Mouse (Mus musculus) ES-Bruce4 (cell line): ENCODE results near the gene Polm. TPM values are rescaled to one million over a fixed set of nuclear protein-coding genes. Genes with fewer than 3 reads are reported as not detected.

Experiments
- H3K27ac ChIP-seq: 2 replicates; pipeline ENCODE4 v1.5.1; 2012; ENCODE audit warnings: low read length, inconsistent platforms; ENCODE audit not compliant: insufficient read depth
- H3K27me3 ChIP-seq: 2 replicates; pipeline ENCODE4 v1.6.1; 2012; ENCODE audit warnings: mild to moderate bottlenecking, low read length, inconsistent platforms; ENCODE audit not compliant: control insufficient read depth, poor library complexity, insufficient read depth, severe bottlenecking
- H3K36me3 ChIP-seq: 2 replicates; pipeline ENCODE4 v1.6.1; 2012; ENCODE audit warnings: inconsistent platforms, mild to moderate bottlenecking, low read length, moderate library complexity; ENCODE audit not compliant: control insufficient read depth, poor library complexity, insufficient read depth, severe bottlenecking
- H3K4me1 ChIP-seq: one replicate; pipeline ENCODE4 v1.8.1; 2011; ENCODE audit warnings: low read length; ENCODE audit not compliant: control insufficient read depth, insufficient read depth
- H3K4me3 ChIP-seq: 2 replicates; pipeline ENCODE4 v1.5.1; 2011; ENCODE audit warnings: low read depth, mild to moderate bottlenecking, low read length
- H3K9ac ChIP-seq: 2 replicates; pipeline ENCODE4 v1.6.1; 2012; ENCODE audit warnings: low read depth, mild to moderate bottlenecking, inconsistent platforms; ENCODE audit not compliant: poor library complexity, severe bottlenecking
- H3K9me3 ChIP-seq: replicated peaks from 2 replicates; pipeline ENCODE4 v1.6.1; 2012; ENCODE audit warnings: mild to moderate bottlenecking, low read length, inconsistent platforms; ENCODE audit not compliant: control insufficient read depth, poor library complexity, insufficient read depth, severe bottlenecking
- CTCF ChIP-seq: IDR thresholded peaks from one replicate; pipeline ENCODE4 v1.8.1; 2011; ENCODE audit warnings: low read depth, low read length
- EP300 ChIP-seq: IDR thresholded peaks from 2 replicates; pipeline ENCODE4 v1.6.1; 2011; ENCODE audit warnings: low read depth, low read length; ENCODE audit not compliant: insufficient read depth
- POLR2A ChIP-seq: IDR thresholded peaks from one replicate; pipeline ENCODE4 v1.8.1; 2011; ENCODE audit warnings: low read length; ENCODE audit not compliant: insufficient read depth
- polyA plus RNA-seq: library from polyadenylated mRNA; stranded (reverse); fragments of >200 nt; gene quantifications from 2 replicates; pipeline ENCODE4 v1.2.4, GENCODE M21; 2011; ENCODE audit warnings: low read depth; ENCODE audit not compliant: missing spikeins, insufficient read depth, insufficient read length

Polm gene
- polyA plus RNA-seq, 1 experiment, result 9.9 TPM

- Histone ChIP-seq H3K27ac (no peak overlapping the region), H3K9me3 (no peaks in the 10 kb centered on the region), H3K27me3 (no peaks in the 10 kb centered on the region), H3K36me3 (peaks cover 14% of the 10 kb centered on the region), H3K4me3 (peak overlapping the region; percentile 2; the same call in 1 of the 2 replicates), H3K9ac (no peak overlapping the region), H3K4me1 (peaks cover 11% of the 10 kb centered on the region)
- no peak for TF ChIP-seq CTCF
- no peak for TF ChIP-seq EP300
- TF ChIP-seq POLR2A, result no peak
Observed at GRCm38 (mm10) chr11:5801511-5801910, 36.3 kb downstream of the Polm start.

DNA sequence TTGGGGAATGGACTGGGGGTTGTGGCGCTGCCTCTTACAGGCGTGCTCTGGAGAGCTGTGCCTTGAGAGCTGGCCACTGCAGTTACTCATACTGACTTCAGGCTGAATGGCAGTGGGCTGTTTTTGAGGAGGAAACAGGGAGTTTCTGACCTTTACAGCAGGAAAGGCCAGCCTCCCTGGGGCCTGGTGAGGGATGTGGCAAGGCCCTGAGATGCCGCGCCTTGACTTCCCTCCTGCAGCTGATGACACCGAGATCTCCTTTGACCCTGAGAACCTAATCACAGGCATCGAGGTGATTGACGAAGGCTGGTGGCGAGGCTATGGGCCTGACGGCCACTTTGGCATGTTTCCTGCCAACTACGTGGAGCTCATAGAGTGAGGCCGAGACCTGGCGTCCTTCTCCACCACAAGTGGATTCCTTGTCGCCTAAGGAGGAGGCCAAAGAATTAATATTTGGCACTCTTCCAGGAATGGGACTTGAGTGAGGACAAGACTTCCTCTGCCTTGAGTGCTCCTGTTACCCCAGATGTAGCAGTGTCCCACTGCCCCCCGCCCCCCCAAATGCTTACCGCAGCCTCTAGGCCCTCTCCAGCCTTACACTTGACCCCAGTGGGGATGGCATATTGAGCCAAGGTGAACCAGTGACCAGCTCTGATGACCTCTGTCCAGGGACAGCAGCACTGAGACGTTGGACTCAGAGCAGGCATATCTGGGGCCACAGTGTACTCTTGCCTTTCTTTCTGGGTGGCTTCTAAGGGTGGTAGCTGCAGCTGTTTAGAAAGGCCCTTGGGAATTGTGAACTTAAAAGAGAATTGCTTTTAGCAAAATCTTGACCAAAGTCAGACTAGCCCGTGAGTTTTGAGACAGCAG is 38.0 kb downstream of the Polm start:
- Histone ChIP-seq H3K27ac (no peak overlapping the region), H3K9me3 (no peaks in the 10 kb centered on the region), H3K27me3 (no peaks in the 10 kb centered on the region), H3K4me1 (peaks cover 11% of the 10 kb centered on the region), H3K36me3 (peaks cover 17% of the 10 kb centered on the region), H3K4me3 (no peak overlapping the region), H3K9ac (no peak overlapping the region)
- TF ChIP-seq POLR2A, result no peak
- TF ChIP-seq EP300, result no peak
- no peak for TF ChIP-seq CTCF

- H3K4me1 ChIP-seq, result peaks cover 10% of the 10 kb centered on the region
- H3K27ac ChIP-seq, result peak overlapping the region; percentile 36; the same call in 1 of the 2 replicates
- H3K27me3 ChIP-seq, result no peaks in the 10 kb centered on the region
- peaks cover 17% of the 10 kb centered on the region for H3K36me3 ChIP-seq
- no peaks in the 10 kb centered on the region for H3K9me3 ChIP-seq
- TF ChIP-seq POLR2A, result no peak
- TF ChIP-seq EP300, result no peak
- TF ChIP-seq CTCF, result no peak
- no peak overlapping the region for H3K4me3 ChIP-seq
- H3K9ac ChIP-seq, result peak overlapping the region; percentile 28; the same call in 1 of the 2 replicates
Observed at GRCm38 (mm10) chr11:5797928-5798327, 39.9 kb downstream of the Polm start.

GRCm38 (mm10) chr11:5797371-5797770 is 40.4 kb downstream of the Polm start:
- Histone ChIP-seq H3K27ac (peak overlapping the region; percentile 36; the same call in 1 of the 2 replicates), H3K9ac (peak overlapping the region; percentile 28; the same call in 1 of the 2 replicates), H3K4me3 (no peak overlapping the region), H3K36me3 (peaks cover 17% of the 10 kb centered on the region), H3K27me3 (no peaks in the 10 kb centered on the region), H3K9me3 (no peaks in the 10 kb centered on the region), H3K4me1 (peaks cover 7% of the 10 kb centered on the region)
- TF ChIP-seq POLR2A (no peak), CTCF (peak; percentile 22), EP300 (no peak)

DNA sequence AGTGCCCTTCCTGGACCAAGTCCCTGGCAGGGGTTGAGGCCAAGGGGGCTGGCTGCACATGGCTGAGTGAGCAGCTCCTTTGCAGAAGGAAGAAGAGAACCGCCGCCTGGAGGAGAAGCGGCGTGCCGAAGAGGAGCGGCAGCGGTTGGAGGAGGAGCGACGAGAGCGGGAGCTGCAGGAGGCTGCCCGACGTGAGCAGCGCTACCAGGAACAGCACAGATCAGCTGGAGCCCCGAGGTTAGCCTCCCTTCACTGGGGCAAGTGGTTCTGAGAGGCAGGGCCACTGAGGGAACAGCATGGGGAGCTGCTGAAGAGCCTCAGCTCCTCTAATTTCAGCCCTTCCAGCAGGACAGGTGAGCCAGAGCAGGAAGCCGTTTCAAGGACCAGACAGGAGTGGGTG is 40.9 kb downstream of the Polm start:
- Histone ChIP-seq H3K27ac (peak overlapping the region; percentile 19; the same call in 1 of the 2 replicates), H3K4me3 (0 out of 2 replicates have a peak overlapping the region, but pooled peaks have one; percentile 15), H3K4me1 (peaks cover 7% of the 10 kb centered on the region), H3K9me3 (no peaks in the 10 kb centered on the region), H3K27me3 (no peaks in the 10 kb centered on the region), H3K36me3 (peaks cover 19% of the 10 kb centered on the region), H3K9ac (peak overlapping the region; percentile 28; the same call in 1 of the 2 replicates)
- no peak for TF ChIP-seq EP300
- no peak for TF ChIP-seq POLR2A
- no peak for TF ChIP-seq CTCF

- Histone ChIP-seq H3K27ac (no peak overlapping the region), H3K36me3 (peaks cover 25% of the 10 kb centered on the region), H3K9ac (no peak overlapping the region), H3K4me1 (peaks cover 3% of the 10 kb centered on the region), H3K9me3 (no peaks in the 10 kb centered on the region), H3K4me3 (no peak overlapping the region), H3K27me3 (no peaks in the 10 kb centered on the region)
- no peak for TF ChIP-seq POLR2A
- TF ChIP-seq EP300, result no peak
Observed at GRCm38 (mm10) chr11:5795706-5796105, 42.1 kb downstream of the Polm start.
